17 mouse cellular contexts compared by ENCODE assay signal in genomic region chr14:14895363-14895762, GRCm38 (mm10).
"Had no signal": no experiment of that assay in that cellular context is flagged by ENCODE, and none has a peak within 500 bp of the region (broad histone marks: within the 10 kb centered on the region; RNA-seq: fewer than 3 reads in every experiment).

No protein-coding gene starts in this region.

- ATAC-seq: liver, embryonic 12.5 days; liver, postnatal 0 days; lung, postnatal 0 days; midbrain, embryonic 13.5 days; midbrain, embryonic 15.5 days; midbrain, embryonic 16.5 days had no signal

- DNase-seq: left cerebral cortex, postnatal 4 days; liver; liver, embryonic 13.5 days; liver, postnatal 0 days; lung, adult 18-20 months; lung, adult 2 months; lung, embryonic 14.5 days; lung, postnatal 10 days; lung, postnatal 14 days; lung, postnatal 36 days; lung, postnatal 4 days; midbrain, embryonic 14.5 days had no signal
